Mouse (Mus musculus) bone marrow, adult 2 months (tissue): ENCODE measurements around the gene Eef1akmt3. TPM values are rescaled to one million over a fixed set of nuclear protein-coding genes. Genes with fewer than 3 reads are reported as not detected.

Experiments
- H3K27ac ChIP-seq: fragments of 200-500 bp; 2 replicates; pipeline ENCODE4 v1.5.1; 2012; ENCODE audit warnings: low read depth, mild to moderate bottlenecking, control low read depth, inconsistent platforms, low read length; ENCODE audit not compliant: control insufficient read depth, poor library complexity, insufficient read depth
- H3K4me1 ChIP-seq: fragments of 200-500 bp; 2 replicates; pipeline ENCODE4 v1.6.1; 2011; ENCODE audit warnings: low read length; ENCODE audit not compliant: control insufficient read depth, insufficient read depth
- H3K4me3 ChIP-seq: fragments of 200-500 bp; replicated peaks from 2 replicates; pipeline ENCODE3; 2011; ENCODE audit warnings: mild to moderate bottlenecking, low read depth, low read length, control low read depth; ENCODE audit not compliant: control insufficient read depth
- CTCF ChIP-seq: fragments of 200-500 bp; IDR thresholded peaks from 2 replicates; pipeline ENCODE4 v1.5.1; 2011; ENCODE audit warnings: low read length, control low read depth; ENCODE audit not compliant: control insufficient read depth, insufficient read depth
- POLR2A ChIP-seq: fragments of 200-500 bp; IDR thresholded peaks from 2 replicates; pipeline ENCODE4 v1.6.1; 2011; ENCODE audit warnings: low read depth, mild to moderate bottlenecking, control low read depth, low read length, borderline replicate concordance; ENCODE audit not compliant: control insufficient read depth
- WGBS: fragments of 180-500 bp; shearing (Covaris S2); methylation state at CpG from one replicate; pipeline ENCODE4 v1.1.7; 2018; 5-methylcytosine and 5-hydroxymethylcytosine counted together
- polyA plus RNA-seq: library from polyadenylated mRNA; stranded (reverse); fragments of >200 nt; gene quantifications from 2 replicates; pipeline ENCODE4 v1.2.4, GENCODE M21; 2011; ENCODE audit warnings: low replicate concordance; ENCODE audit not compliant: missing spikeins, insufficient read depth, insufficient read length

Eef1akmt3 gene
- polyA plus RNA-seq, 1 experiment = 1.1 TPM

DNA sequence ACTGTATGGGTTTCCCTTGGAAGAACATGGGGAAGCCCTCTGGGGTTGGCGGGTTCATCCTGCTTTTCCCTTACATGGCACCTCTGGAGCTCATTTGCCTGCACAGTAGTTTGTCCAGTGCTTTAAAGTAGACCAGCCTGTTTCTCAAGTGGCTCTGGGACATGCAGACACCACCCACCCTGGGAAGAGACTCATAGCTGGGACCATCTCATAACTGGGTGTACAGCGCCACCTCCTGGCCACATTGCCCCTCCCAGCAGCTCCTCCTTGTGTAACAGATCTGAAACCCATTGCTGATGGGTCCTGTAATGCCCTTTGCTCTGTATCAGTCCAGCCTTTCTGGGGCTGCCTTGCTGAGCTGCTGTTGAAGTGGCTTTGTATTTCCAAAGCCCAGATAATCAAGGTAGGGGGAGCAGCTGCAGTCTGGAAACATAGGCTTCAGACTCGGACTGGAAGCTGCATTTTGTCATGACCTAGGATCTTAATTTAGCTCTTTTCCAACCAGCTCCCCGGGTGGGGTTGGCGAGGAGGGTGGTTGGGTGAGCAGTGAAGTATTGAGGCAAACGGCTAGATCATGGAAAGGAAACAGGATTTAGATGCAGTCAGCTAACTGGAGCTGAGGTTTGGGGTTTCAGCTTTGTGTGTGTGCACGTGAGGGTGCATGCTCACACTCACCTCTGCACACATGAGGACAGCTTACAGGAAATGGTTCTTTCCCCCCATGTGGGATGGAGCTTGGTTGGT is 50.8 kb downstream of the Eef1akmt3 start:
- H3K27ac ChIP-seq = no peak overlapping the region
- TF ChIP-seq CTCF (peak; percentile 90), POLR2A (no peak)
- H3K4me3 ChIP-seq = no peak overlapping the region
- WGBS = 52% methylated on average over 7 of the region's 7 CpGs
- H3K4me1 ChIP-seq = peaks cover 3% of the 10 kb centered on the region

GRCm38 (mm10) chr10:126988513-126989165 is 52.7 kb downstream of the Eef1akmt3 start:
- peaks cover 3% of the 10 kb centered on the region for H3K4me1 ChIP-seq
- no peak overlapping the region for H3K4me3 ChIP-seq
- TF ChIP-seq POLR2A (no peak), CTCF (no peak)
- H3K27ac ChIP-seq = no peak overlapping the region
- 11% methylated on average over 5 of the region's 5 CpGs for WGBS

DNA sequence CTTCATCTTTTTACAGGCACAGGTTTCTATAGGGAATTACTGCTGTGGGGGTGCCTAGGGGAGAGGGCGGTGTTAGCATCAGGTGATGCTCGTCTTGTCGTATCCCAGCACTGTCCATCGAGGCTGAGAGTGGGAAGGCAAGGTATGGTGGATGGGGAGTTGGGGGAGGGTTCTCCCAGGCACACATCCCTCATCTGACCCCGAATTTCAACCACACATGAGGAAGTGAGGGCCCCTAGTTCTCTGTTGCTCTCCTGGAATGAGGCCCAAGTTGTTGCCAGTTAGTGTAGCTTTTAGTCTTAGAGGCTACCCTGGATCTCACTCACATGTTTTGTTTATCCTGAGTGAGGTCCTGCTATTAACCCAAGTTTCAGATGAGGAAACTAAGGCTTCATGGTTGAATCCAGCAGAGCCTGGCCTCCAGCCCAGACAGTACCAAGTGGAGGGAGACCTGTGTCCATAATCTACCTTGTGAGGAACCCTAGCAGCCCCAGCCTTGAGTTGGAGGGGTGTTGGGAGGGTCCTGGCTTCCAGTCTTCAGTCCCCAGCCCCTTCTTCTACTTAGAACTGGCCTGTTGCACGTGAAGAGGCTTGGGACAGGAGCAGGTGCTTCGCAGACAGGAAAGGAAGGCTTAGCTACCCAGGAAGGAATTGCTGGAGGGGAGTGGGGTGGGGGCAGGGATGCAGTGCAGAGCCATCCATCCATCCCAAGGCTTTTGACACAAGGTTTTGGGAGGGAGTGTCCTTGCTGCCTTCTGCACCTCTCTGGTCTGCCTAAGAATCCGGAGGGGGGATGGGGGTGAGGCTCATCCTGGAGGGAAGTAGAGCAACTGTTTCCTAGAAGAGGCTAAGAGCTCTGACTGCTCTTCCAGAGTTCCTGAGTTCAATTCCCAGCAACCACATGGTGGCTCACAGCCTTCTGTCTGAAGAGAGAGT is 53.9 kb downstream of the Eef1akmt3 start:
- no peak overlapping the region for H3K27ac ChIP-seq
- peaks cover 5% of the 10 kb centered on the region for H3K4me1 ChIP-seq
- TF ChIP-seq POLR2A (no peak), CTCF (no peak)
- 28% methylated on average over 8 of the region's 8 CpGs for WGBS
- H3K4me3 ChIP-seq = no peak overlapping the region

GRCm38 (mm10) chr10:126986541-126986961 is 54.8 kb downstream of the Eef1akmt3 start:
- TF ChIP-seq POLR2A (no peak), CTCF (no peak)
- WGBS = 45% methylated on average over 4 of the region's 4 CpGs
- Histone ChIP-seq H3K4me1 (peaks cover 5% of the 10 kb centered on the region), H3K27ac (no peak overlapping the region), H3K4me3 (no peak overlapping the region)

GRCm38 (mm10) chr10:126985579-126985978 is 55.7 kb downstream of the Eef1akmt3 start:
- Histone ChIP-seq H3K4me1 (peaks cover 6% of the 10 kb centered on the region), H3K27ac (no peak overlapping the region), H3K4me3 (no peak overlapping the region)
- TF ChIP-seq CTCF = no peak
- TF ChIP-seq POLR2A = no peak
- WGBS = 85% methylated on average over 9 of the region's 9 CpGs

DNA sequence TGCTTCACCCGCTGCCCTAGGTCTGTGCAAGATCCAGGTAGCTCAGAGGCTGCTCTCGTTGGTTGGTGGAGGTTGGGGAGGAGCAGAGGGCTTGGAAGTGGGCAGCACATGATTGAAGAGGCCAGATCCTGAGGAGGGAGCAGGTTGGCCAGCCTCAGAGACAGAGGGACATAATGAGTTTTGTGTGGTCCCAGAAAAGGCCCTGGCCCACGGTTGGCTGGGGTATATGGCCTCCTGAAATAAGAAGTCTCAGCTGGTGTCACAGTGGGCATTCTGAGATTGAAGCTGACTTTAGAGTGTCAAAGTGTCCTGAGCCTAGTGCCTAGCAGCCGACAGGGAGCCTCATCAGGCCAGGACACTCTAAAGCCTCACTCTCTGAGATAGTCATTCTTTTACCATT is 56.2 kb downstream of the Eef1akmt3 start:
- no peak overlapping the region for H3K27ac ChIP-seq
- 75% methylated on average over 4 of the region's 4 CpGs for WGBS
- TF ChIP-seq POLR2A = no peak
- TF ChIP-seq CTCF = no peak
- no peak overlapping the region for H3K4me3 ChIP-seq
- H3K4me1 ChIP-seq = peaks cover 8% of the 10 kb centered on the region

GRCm38 (mm10) chr10:126984189-126985004 is 56.9 kb downstream of the Eef1akmt3 start:
- no peak overlapping the region for H3K4me3 ChIP-seq
- TF ChIP-seq CTCF = no peak
- TF ChIP-seq POLR2A = no peak
- 37% methylated on average over 5 of the region's 5 CpGs for WGBS
- H3K27ac ChIP-seq = no peak overlapping the region
- peaks cover 8% of the 10 kb centered on the region for H3K4me1 ChIP-seq
